9 mouse cellular contexts compared by ENCODE assay signal in the genomic region with DNA sequence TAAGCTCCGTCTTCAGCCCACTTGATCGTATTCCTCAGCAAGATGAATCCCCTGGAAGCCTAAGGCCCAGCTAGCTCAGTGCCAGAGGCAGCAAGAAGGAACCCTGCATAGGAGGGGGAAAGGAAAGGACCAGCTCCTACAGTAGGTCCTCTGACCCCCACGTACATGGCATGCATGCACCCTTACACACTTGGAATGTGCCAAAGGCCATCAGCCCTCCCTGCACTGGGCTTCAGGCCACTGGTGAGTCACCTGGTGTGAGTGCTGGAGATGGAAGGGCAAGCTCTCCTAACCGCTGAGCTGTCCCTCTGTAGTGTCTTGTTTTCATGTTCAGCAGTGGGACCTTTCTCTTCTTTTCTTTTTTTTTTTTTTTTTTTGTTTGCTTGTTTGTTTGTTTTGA. TPM values are rescaled to one million over a fixed set of nuclear protein-coding genes. Genes with fewer than 3 reads are reported as not detected.
DNase-seq lines count a peak whose midpoint lies in the region; ATAC-seq and TF ChIP-seq lines count a peak whose summit lies in the region.
"Had no signal": no experiment of that assay in that cellular context is flagged by ENCODE, and none has a peak within 500 bp of the region (broad histone marks: within the 10 kb centered on the region; RNA-seq: fewer than 3 reads in every experiment).

No protein-coding gene starts in this region.

- no peaks in the 10 kb centered on the region for H3K9me3 ChIP-seq in limb, embryonic 11.5 days (ENCODE audit: control insufficient read depth, low read length)
- H3K9me3 ChIP-seq in limb, embryonic 10.5 days (replicated peaks): no peaks in the 10 kb centered on the region
- no peaks in the 10 kb centered on the region for H3K9me3 ChIP-seq in kidney, postnatal 0 days (replicated peaks; ENCODE audit: low read length)
- no peaks in the 10 kb centered on the region for H3K9me3 ChIP-seq in hindbrain, embryonic 12.5 days (replicated peaks)
- H3K9me3 ChIP-seq: neural tube, embryonic 13.5 days had no signal

- intact Hi-C loops in gastrocnemius, postnatal 14 days (cut with DNase I; ENCODE audit: low total_unique reads): no loop called here

- DNase-seq in limb, embryonic 11.5 days (ENCODE audit: low spot score): peak; percentile 21
- no peak for DNase-seq in limb, embryonic 10.5 days (ENCODE audit: low spot score)
- DNase-seq in adrenal gland, adult 2 months: peak; percentile 92
- DNase-seq in gastrocnemius, postnatal 14 days: peak; percentile 67
- peak; percentile 50 for DNase-seq in kidney, postnatal 0 days (ENCODE audit: low spot score)
- no peak for DNase-seq in thymus, postnatal 0 days (ENCODE audit: low spot score)

- no peak for TF ChIP-seq CTCF in kidney, postnatal 0 days (IDR thresholded peaks at IDR 0.05; ENCODE audit: low read depth)

- no peak overlapping the region for H3K4me3 ChIP-seq in limb, embryonic 11.5 days (ENCODE audit: low read depth, low read length)
- H3K4me3 ChIP-seq in limb, embryonic 10.5 days: no peak overlapping the region
- H3K4me3 ChIP-seq in kidney, postnatal 0 days (replicated peaks; ENCODE audit: low read depth, low read length): no peak overlapping the region
- H3K4me3 ChIP-seq in hindbrain, embryonic 12.5 days: no peak overlapping the region
- H3K4me3 ChIP-seq: neural tube, embryonic 13.5 days had no signal

- H3K4me1 ChIP-seq in limb, embryonic 11.5 days (ENCODE audit: control insufficient read depth, insufficient read depth, low read length): no peaks in the 10 kb centered on the region
- no peaks in the 10 kb centered on the region for H3K4me1 ChIP-seq in limb, embryonic 10.5 days
- H3K4me1 ChIP-seq in kidney, postnatal 0 days (replicated peaks; ENCODE audit: insufficient read depth, low read length): no peaks in the 10 kb centered on the region
- no peaks in the 10 kb centered on the region for H3K4me1 ChIP-seq in hindbrain, embryonic 12.5 days
- H3K4me1 ChIP-seq: neural tube, embryonic 13.5 days had no signal

- ATAC-seq in limb, embryonic 11.5 days (ENCODE audit: insufficient number of reproducible peaks, low FRiP score, low TSS enrichment, low read depth): no peak
- ATAC-seq in kidney, postnatal 0 days (replicated peaks; ENCODE audit: low FRiP score, low read depth): peak; percentile 92
- no peak for ATAC-seq in hindbrain, embryonic 12.5 days (ENCODE audit: low FRiP score)
- no peak for ATAC-seq in CD4-positive, CD25-positive, alpha-beta regulatory T cell, adult 4 months

- no peak overlapping the region for H3K9ac ChIP-seq in limb, embryonic 11.5 days (ENCODE audit: low read length)
- no peak overlapping the region for H3K9ac ChIP-seq in kidney, postnatal 0 days (ENCODE audit: low read depth, low read length)
- H3K9ac ChIP-seq in hindbrain, embryonic 12.5 days: no peak overlapping the region
- H3K9ac ChIP-seq: neural tube, embryonic 13.5 days had no signal

- 89% methylated on average over 4 of the region's 4 CpGs for WGBS in limb, embryonic 11.5 days
- WGBS in limb, embryonic 10.5 days: 95% methylated on average over 4 of the region's 4 CpGs
- WGBS in kidney, postnatal 0 days: 63% methylated on average over 4 of the region's 4 CpGs
- 92% methylated on average over 4 of the region's 4 CpGs for WGBS in hindbrain, embryonic 12.5 days

- H3K4me2 ChIP-seq in limb, embryonic 11.5 days (ENCODE audit: low read depth, severe bottlenecking): no peak overlapping the region
- H3K4me2 ChIP-seq in kidney, postnatal 0 days (ENCODE audit: low read length): no peak overlapping the region
- H3K4me2 ChIP-seq in hindbrain, embryonic 12.5 days (replicated peaks): no peak overlapping the region
- H3K4me2 ChIP-seq: neural tube, embryonic 13.5 days had no signal

- H3K36me3 ChIP-seq in limb, embryonic 11.5 days (ENCODE audit: control insufficient read depth, insufficient read depth, low read length): peaks cover 47% of the 10 kb centered on the region
- peaks cover 100% of the 10 kb centered on the region for H3K36me3 ChIP-seq in limb, embryonic 10.5 days
- H3K36me3 ChIP-seq in kidney, postnatal 0 days (ENCODE audit: insufficient read depth, low read length): peaks cover 65% of the 10 kb centered on the region
- H3K36me3 ChIP-seq in hindbrain, embryonic 12.5 days: peaks cover 84% of the 10 kb centered on the region

- H3K27me3 ChIP-seq in limb, embryonic 11.5 days (ENCODE audit: control insufficient read depth, insufficient read depth, low read length): no peaks in the 10 kb centered on the region
- no peaks in the 10 kb centered on the region for H3K27me3 ChIP-seq in limb, embryonic 10.5 days (ENCODE audit: low read depth, poor library complexity, severe bottlenecking)
- no peaks in the 10 kb centered on the region for H3K27me3 ChIP-seq in kidney, postnatal 0 days (ENCODE audit: insufficient read depth, low read length)
- no peaks in the 10 kb centered on the region for H3K27me3 ChIP-seq in hindbrain, embryonic 12.5 days
- H3K27me3 ChIP-seq: neural tube, embryonic 13.5 days had no signal

- H3K27ac ChIP-seq in limb, embryonic 11.5 days (replicated peaks; ENCODE audit: low read depth, low read length): no peak overlapping the region
- H3K27ac ChIP-seq in limb, embryonic 10.5 days: no peak overlapping the region
- H3K27ac ChIP-seq in kidney, postnatal 0 days: no peak overlapping the region
- no peak overlapping the region for H3K27ac ChIP-seq in hindbrain, embryonic 12.5 days
- H3K27ac ChIP-seq: neural tube, embryonic 13.5 days had no signal

RNA-seq across cellular contexts. Expression of gene Nedd4, which starts 52.8 kb away (rescaled TPM):
- polyA plus RNA-seq in limb, embryonic 11.5 days (2014; fragmentation: Nextera tagmentation; extraction: Ambion mirVana): 815 and 849 TPM in 2 replicates
- polyA plus RNA-seq in limb, embryonic 10.5 days (2016; fragmentation: Nextera tagmentation; extraction: Ambion mirVana): 565 and 690 TPM in 2 replicates
- 100 to 1,000 TPM; 393 to 436 TPM for total RNA-seq in adrenal gland, adult 2 months (2021)
- polyA plus RNA-seq in adrenal gland, adult 2 months (2012; rRNA removed): 139 and 169 TPM in 2 replicates
- 100 to 1,000 TPM; 388 to 415 TPM for total RNA-seq in gastrocnemius, postnatal 14 days (2021)
- polyA plus RNA-seq in kidney, postnatal 0 days (2015; fragmentation: Nextera tagmentation; extraction: Ambion mirVana): 377 and 437 TPM in 2 replicates
- polyA plus RNA-seq in hindbrain, embryonic 12.5 days (2016; fragmentation: Nextera tagmentation; extraction: Ambion mirVana): 704 and 727 TPM in 2 replicates
- polyA plus RNA-seq in thymus, postnatal 0 days (2015; fragmentation: Nextera tagmentation; extraction: Ambion mirVana): 159 and 162 TPM in 2 replicates
- 1 to 10 TPM; 4.5 to 4.7 TPM for polyA plus RNA-seq in CD4-positive, CD25-positive, alpha-beta regulatory T cell, adult 4 months (2017; shearing (Covaris generic))

Comparison
In these comparisons a context has a peak if more than half of its experiments do, and no peak if none do; other contexts are left out.
1. DNase-seq: peak in limb, embryonic 11.5 days (single experiment), adrenal gland, adult 2 months (single experiment), gastrocnemius, postnatal 14 days (single experiment) and kidney, postnatal 0 days (single experiment); none in limb, embryonic 10.5 days (single experiment) and thymus, postnatal 0 days (single experiment).
2. RNA of gene Nedd4, which starts 52.8 kb away (polyA plus RNA-seq): 815 to 849 TPM in limb, embryonic 11.5 days, 704 to 727 TPM in hindbrain, embryonic 12.5 days, 565 to 690 TPM in limb, embryonic 10.5 days, 377 to 437 TPM in kidney, postnatal 0 days, 139 to 169 TPM in adrenal gland, adult 2 months and 159 to 162 TPM in thymus, postnatal 0 days; 4.5 to 4.7 TPM in CD4-positive, CD25-positive, alpha-beta regulatory T cell, adult 4 months; every median in the first group is over 10 times any median in the second.